Mouse (Mus musculus): ENCODE results near the gene Ube2g2. TPM values are rescaled to one million over a fixed set of nuclear protein-coding genes. Genes with fewer than 3 reads are reported as not detected.

Ube2g2 gene
- polyA plus RNA-seq, 1 experiment: 47.8 TPM

DNA sequence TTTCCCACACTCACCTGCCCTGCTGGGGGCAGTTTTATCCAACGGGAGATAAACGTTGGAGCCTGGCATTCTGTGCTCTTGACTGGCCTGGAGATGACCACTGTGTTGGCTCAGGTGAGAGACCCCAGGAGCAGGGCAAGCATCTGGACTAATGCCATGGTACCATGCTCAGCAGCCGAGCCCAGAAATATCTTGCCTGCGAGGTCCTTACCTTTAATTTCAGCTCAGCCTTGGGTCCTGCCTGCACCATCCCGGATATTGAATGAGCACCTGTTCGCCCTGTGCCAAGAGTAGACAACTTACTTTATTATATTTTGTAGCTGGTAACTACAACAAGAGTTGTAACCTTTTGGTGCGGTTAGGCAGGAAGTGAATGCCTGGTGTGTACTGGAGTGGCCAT, 15.2 kb upstream of the Ube2g2 start:
- no peak for DNase-seq (ENCODE audit: low read depth)

DNA sequence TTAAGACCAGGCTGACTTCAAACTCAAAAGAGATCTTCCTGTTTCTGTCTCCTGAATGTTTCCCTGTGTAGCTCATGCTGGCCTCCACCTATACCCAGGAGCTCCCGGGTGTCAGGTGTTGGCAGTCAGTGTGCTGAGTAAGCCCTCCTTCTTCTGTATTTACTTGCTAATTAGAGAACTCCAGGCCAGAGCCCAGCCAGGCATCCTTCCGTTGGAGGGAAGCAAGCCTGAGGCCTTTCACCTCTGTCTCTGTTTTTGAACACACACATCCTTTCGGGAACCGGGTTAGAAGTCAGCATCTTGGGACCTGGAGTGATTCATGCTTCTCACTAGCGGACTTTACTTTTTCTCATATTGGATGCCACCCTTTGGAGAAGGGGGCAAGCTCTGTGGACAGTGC, 14.6 kb upstream of the Ube2g2 start:
- no peak for DNase-seq (ENCODE audit: low read depth)

DNA sequence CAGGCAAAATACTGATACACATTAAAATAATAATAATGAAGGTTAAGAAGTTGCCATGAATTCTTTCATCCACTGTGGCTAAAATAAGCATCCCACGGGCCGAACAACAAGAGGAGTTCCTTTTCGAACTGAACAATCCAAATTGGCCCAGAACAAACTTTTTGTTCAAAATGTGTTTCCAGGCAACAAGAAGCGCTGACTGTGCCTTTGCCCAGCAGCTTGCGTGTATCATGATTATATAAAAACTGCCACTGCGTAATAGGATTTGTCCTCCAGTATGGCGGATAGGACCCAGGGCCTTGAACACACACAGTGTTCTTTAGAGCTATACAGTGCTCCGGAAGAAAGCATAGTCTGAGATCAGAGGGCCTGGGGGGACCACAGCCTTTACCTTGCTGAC, 13.5 kb upstream of the Ube2g2 start:
- DNase-seq (ENCODE audit: low read depth): no peak

DNA sequence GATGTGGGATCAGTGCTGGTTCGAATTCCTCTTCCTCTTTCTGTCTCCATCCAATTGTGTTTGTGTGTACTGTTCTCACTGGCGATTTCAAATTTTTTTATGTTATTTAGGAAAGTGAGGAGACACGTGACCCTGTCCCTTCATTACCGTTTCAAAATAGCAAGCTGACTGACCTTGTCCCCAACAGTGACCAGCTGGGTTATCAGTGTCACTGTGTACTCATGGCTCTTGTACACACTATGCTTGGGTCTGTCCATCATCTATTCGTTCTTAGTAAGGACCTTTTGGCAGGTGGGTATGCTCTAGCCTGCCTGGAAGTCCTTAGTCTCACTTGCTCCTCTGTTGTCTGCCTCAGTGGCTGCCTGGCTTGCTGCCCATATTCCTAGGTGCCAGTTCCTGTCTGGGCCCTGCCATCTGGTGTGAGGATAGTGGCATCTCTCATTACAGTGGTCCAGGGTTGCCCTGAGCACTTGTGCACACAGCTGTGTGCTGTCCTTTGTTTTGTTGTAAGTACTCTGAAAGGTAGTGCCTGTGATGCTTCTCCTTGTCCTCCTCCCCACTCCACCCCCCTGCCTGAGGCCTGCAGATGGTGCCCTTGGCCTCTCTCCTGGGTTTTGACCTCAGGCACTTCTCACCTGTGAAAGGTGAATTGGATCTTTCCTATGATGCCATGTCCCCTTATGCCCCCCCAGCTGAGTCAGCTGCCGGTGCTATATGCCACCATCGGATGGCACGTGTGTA, 11.7 kb upstream of the Ube2g2 start:
- DNase-seq (ENCODE audit: low read depth): no peak

DNA sequence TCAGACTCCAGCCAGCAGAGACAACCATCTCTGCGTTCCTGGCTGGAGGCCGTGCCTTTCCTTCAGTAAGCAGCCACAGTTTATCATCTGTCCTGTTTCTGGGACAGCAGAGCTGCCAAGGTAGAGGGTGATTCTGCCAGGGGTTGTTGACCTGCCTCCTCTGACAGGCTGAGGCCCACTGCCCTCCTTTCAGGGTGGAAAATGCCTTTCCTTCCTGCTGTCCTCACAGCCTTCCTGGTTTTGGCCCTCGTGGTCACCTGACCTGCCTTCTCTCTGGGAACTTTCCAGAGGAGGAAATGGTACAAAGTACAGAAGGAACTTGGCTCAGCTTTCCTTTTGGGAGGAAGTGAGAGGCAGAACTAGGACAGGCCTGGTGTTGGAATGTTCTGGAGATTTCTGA, 8.7 kb upstream of the Ube2g2 start:
- DNase-seq (ENCODE audit: low read depth): no peak

DNA sequence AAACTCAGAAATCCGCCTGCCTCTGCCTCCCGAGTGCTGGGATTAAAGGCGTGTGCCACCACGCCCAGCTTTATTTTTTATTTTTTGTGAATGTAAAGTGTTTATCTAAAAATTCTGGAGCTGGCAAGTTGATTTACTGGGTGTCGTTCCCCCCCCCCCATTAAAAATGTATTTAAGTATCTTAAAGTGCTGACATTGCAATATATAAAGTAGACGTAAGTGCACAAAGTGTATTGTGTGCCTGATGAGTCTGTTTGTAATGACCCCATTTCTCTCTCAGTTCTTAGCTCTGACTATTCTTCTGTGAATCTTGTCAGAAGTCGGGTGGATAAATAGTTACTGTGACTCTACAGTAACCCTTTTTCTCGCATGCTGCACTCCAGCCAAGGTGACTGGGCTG, 6.4 kb upstream of the Ube2g2 start:
- DNase-seq (ENCODE audit: low read depth): no peak

DNA sequence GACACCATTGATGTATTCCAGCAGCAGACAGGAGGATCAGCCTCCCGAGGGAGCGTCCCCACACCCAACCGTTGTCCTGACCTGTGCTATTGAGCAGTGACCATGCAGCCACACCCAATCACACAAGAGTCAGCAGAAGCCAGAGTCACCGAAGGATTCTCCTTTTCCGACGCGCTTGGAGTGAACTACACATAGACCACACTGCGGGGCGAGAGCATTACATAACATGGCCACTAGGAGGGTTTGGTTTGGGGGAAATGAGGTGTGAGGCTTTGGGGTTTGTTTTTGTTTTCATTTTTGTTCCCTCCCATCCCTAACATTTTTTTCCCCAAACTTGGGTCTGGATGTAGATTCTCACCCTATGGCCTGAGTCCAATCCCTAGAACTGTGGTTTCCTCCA, 5.9 kb upstream of the Ube2g2 start:
- DNase-seq (ENCODE audit: low read depth): no peak

DNA sequence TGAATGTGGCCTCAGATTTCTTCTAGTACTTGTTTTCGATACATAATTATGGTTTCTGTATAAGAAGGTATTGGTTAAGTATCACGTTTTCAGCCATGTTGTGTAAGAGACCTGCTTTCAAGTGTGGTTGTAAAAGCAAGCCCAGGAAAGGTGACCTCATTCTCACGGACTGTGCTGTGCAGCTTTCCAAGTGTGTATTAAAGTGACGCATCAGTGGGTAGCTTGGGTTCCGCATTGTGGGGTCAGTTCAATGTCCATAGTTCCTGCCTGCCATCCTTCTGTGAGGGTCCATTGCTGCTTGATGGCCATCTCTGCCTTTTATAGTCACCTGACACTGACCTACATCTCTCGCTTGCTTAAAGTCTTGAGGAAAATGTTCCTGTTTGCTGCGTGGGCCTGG, 5.1 kb upstream of the Ube2g2 start:
- DNase-seq (ENCODE audit: low read depth): no peak

DNA sequence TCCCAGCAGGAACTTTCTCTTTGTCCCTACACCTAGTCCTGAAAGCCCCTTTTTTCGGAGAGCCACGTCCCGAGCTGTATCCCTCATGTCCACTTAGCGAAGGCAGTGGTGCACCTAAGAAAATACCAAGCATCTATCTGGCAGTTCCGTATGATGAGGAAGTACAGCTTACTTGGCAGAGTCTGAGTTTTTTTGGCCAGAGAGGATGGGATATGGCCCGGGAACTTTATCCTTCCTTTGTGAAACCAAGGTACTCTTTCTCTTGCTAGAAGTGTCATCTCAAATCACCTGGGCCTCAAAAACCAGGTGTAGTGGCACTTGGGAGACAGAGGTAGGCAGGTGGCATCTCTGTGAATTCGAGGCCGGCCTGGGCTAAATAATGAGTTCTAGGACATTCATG, 529 bp upstream of the Ube2g2 start:
- DNase-seq (ENCODE audit: low read depth): no peak

DNA sequence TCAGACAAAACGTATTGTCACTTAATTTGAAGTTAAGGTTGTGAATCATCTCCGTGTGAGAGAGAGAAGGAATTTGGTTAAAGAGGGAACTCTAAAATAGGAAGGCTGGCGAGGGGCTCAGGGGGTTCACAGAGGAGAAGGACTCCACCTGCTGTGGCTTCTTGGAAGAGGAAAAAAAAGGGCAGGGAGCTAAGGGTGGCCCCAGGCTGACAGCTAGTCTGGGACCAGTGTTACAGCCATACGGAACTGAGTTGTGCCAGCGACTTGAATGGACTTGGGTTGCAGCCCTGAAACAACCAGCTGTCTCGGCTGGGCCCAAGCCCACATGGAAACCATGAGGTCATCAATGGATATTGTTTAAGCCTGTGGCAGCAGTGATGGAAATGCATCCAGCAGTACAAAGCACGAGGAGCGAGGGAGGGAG, 1.0 kb downstream of the Ube2g2 start:
- no peak for DNase-seq (ENCODE audit: low read depth)

DNA sequence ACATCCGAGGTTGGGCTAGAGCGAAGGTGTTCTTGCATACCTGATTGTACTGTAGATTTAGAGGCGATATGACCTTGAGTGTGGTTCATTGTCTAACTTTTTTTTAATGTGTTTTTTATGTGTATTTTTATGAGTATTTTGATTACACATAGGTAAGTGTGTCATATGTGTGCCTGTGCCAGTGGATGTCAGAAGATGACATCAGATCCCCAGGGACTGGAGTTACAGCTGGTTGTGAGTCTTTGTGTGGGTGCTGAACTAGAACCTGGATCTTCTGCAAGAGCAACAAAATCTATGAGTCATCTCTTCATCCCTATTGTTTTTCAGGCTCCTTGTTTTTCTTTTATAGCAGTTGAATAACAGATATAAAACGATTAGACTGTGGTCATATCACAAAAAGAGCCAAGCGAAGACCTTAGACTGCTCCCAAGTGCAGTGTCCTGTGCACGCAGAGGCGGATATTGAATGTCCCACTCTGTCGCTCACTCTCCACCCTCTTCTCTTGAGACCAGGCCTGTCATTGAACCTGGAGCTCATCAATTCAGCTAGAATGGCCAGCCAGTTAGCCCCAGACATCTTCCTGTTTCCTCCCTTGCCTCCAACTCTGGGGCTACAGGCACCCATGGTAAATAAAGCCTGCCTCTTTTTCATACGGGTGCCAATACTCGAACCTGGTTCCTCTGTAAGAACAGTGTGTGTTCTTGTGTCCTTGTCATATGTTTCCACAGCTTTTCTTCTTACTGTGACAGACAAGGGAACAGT, 1.7 kb downstream of the Ube2g2 start:
- no peak for DNase-seq (ENCODE audit: low read depth)

DNA sequence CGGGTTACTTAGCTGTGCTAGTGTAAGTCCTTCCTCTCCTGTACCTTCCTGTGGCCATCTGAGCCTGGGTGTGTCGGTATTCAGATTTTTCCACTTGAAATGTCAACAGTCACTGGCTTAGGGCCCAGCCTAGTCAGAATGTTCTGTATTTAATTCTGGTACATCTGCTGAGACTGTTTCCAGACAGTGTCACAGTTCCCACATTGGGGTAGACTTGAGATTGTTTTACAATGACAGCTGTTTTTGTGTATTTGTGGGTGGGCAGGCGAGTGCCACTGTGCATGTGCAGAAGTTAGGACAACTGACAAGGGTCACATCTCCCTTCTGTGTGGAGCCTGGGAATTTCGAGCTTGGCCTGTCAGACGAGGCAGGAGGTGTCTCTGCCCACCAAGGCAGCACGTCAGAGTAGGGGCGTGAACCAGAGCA, 2.5 kb downstream of the Ube2g2 start:
- no peak for DNase-seq (ENCODE audit: low read depth)

DNA sequence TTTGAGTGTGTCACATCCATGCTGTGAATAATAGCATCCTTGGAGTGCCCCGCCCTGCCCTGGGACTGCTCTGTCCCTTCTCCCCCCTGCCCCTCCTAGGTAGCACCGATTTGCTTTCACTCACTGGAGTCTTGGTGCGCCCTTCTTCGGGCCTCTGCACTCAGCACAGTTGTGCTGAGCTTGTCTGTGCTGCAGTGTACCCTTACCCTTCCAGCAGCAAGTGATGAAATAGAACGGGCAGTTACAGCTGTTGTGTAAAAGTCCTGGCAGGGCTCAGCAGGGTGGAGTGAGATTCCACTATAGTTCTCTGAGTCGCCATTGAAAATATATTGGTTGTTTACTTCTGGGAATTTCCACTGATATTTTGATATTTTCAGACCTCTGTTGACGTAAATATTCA, 4.0 kb downstream of the Ube2g2 start:
- DNase-seq (ENCODE audit: low read depth): no peak

DNA sequence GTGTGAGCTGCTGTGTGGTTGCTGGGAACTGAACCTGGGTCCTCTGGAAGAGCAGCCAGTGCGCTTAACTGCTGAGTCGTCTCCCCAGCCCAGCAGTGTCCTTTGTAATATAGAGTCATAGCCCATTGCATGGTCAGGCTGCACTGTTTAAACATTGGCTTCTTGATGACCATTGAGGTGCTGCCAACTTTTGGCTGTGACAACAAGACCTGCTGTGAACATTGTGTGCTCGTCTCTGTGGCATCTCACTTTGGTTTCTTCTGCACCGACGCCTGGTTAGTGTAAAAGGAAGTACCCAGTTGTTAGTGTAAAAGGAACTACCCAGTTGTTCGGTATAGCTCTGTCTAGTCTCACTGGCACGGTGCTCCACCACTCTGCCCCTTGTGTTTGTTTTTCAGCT, 4.5 kb downstream of the Ube2g2 start:
- DNase-seq (ENCODE audit: low read depth): no peak

DNA sequence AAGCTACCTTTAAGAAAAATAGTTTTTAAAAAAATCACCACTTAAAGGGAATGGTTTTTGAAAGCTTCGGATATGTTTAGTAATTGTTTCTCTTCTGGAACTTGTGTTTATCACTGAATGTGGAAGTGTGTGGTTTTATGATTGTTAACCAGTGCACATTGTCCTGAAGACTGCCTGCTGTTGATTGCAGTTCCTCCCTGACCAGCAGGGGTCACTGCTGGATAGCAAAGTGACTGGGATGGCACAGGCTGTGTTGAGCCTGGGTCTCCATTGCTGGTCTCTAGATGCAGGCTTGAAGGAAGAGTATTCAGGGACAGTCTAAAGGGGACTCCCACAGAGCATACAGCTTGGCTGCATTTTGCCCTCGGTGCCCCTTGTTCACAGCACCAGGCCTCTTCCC, 5.4 kb downstream of the Ube2g2 start:
- no peak for DNase-seq (ENCODE audit: low read depth)

DNA sequence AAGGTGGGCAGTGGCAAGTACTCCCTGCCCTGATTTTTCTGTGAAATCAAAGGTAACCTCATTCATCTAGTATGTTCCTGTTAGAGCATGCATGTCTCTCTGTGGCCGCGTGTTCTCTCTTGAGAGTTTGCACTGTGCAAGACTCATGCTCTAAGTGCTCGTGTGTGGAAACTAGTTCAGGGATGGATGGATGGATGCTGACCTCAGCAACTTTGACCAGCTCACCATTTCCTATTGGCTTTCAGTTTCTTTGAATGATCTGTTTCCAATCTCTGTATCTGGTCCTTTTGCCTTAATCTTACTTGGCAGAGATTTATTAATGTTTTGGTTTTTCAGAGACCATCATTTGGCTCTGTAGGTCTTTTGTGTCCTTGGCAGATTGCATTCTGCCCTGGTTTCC, 7.1 kb downstream of the Ube2g2 start:
- DNase-seq (ENCODE audit: low read depth): no peak

DNA sequence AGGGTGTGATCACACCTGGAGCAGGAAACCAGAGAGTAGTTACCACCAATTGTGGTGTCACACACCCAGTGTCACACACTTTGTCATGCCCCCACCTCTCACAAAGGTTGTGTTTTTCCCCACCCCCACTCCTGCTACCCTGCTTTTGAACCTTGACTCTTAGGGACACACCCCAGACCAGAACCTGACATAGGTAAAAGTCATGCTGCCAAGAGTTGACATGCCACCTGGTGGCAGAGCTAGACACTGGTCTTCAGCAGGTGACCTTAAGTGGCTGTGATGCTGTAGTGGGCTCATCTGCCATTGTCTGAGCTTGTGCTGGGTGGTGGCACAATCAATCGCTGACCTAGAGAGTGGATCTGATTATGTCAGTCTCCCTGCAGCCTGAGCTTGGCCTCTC, 7.9 kb downstream of the Ube2g2 start:
- DNase-seq (ENCODE audit: low read depth): no peak

DNA sequence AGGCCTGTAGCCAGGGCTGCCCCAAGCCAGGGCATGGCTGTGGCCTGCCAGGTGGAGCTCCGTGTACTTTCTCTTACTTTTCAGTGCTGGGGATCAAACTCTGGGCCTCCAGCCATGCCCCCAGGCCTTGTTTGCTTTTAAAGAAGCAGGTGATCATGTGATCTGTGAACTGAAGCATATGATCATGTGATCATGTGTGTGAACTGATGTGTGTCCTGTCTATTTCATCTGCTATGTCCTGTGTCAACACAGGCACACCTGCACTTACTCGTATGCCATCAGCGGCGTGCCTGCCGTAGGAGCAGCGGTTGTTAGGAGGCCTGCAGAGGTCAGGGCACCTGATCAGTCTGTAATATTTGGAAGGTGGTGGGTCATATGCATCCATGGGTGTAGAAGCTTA, 11.9 kb downstream of the Ube2g2 start:
- no peak for DNase-seq (ENCODE audit: low read depth)

DNA sequence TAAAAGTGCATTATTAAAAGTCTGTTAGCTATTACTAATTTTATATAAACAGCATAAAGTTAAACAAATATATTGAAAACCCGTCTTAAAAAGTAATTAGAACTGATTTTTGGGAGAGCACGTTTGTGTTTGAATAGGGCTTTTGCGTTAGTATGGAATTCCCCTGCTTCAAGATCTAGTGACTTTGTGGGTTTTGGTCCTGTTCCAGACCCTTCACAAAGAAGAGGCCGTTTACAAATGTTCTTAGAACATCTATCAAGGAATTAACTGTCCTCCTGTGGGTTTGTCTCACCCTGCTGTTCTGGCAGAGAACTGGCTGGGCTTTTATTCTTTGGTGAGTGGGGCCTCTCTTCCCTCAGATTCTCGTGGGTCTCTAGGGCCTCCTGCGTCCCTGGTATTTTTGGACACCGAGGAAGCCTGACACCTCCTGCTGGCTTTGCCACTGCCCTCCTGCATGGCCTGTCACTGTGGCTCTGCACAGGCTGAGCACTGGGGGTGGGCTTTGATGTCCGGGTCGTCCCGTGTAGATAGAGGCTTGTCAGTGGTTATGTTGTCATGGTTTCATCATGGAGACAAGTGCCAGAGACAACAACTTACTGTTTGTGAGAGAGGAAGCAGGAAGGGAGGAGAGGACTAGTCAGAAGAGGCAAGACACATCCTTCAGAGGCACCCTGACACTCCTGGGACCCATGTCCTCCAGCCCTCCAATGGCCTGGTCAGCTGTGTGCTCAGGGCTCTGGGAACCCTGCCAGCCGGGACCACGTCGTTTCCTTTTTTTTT, 12.6 kb downstream of the Ube2g2 start:
- no peak for DNase-seq (ENCODE audit: low read depth)

DNA sequence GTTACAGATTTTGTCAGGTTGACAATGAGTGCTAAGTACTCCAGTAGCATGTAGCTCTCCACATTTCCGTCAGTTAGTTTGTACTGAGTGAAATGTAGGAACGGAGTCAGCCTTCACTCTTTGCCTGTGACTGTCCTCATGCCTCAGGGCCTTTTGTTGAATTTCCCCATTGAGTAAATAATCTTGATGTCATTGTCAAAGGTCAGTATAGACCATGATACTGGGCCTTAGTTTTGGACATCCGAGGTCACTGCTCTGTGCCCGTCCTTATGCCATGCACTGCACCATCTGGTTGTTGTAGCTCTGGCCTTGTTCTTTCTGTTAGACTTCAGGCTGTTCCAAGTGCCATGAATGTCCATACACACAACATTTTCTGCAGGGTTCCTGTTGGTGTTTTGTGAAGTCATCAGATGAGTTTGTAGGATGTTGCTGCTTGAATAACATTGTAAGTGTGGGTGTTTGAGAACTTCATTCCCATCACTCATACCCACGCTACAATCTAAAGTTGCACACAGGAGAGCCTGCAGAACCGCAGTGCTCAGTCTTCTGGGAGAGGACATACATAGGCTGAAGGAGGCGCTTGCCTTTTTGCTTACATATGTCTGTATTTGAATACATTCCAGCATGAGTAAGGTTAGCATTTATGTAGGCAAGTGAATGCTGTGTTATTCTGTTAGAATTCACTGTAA, 14.3 kb downstream of the Ube2g2 start:
- no peak for DNase-seq (ENCODE audit: low read depth)

DNA sequence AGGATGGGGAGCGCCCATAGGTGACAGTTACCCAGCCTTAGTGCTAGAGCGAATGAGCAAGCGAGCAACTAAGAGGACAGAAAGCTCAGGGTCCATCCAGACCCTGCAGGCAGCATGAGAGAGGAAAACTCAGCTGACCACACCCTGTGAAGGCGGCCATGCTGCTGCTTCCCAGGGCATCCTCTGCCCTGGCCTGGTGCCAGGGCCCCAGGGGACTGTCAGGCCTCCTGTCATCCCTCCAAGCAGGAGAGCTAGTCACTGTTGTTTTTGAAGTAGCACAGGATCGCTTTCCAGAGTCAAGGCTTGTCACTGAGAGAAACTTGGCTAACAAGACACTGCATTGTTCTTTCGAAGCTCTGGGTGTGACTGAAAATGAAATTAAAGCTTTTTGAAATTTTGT, 16.9 kb downstream of the Ube2g2 start:
- no peak for DNase-seq (ENCODE audit: low read depth)

DNA sequence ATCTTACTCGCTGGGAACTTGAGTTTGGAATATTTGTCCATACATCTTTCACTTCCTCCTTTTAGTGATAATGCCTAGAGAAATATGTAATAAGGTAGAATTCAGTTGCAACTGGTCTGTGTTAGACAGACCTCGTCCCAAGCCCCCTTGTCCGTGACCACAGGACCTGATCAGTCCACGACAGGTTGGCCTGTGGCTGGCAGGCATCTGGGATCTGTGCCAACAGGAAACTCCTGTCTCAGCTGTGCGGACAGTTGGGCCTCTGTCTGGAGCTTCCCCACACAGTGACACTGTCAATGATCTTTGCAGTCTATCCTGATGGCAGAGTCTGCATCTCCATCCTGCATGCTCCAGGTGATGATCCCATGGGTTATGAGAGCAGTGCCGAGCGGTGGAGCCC, 21.1 kb downstream of the Ube2g2 start:
- DNase-seq (ENCODE audit: low read depth): no peak
